Mouse (Mus musculus) liver, postnatal 0 days (tissue): ENCODE results near the gene Igfbp7.
A peak's percentile ranks its signal among the peaks of the same experiment; 100 is the strongest.

Experiments used
- CTCF ChIP-seq: sonication (generic); IDR thresholded peaks from 2 replicates; pipeline ENCODE4 v1.5.1; 2016; ENCODE audit warnings: antibody characterized with exemption, low read depth
- EP300 ChIP-seq: IDR thresholded peaks from 2 replicates; pipeline ENCODE4 v1.6.1; 2016; ENCODE audit warnings: antibody characterized with exemption, low read depth, mild to moderate bottlenecking

GRCm38 (mm10) chr5:77330154-77330553, 77.7 kb downstream of the Igfbp7 start:
- peak; percentile 29 for TF ChIP-seq CTCF
- no peak for TF ChIP-seq EP300
